Mouse (Mus musculus) small intestine, adult 2 months (tissue): ENCODE data around the gene Eddm3b.

Experiments
- CTCF ChIP-seq: fragments of 200-500 bp; IDR thresholded peaks from 2 replicates; pipeline ENCODE4 v1.5.1; 2012; ENCODE audit warnings: low read depth, mild to moderate bottlenecking, control low read depth, inconsistent platforms, low read length, moderate library complexity, mixed read lengths; ENCODE audit not compliant: insufficient replicate concordance, insufficient read length; ENCODE audit errors: extremely low read depth
- POLR2A ChIP-seq: fragments of 200-500 bp; IDR thresholded peaks from 2 replicates; pipeline ENCODE4 v1.6.1; 2012; ENCODE audit warnings: low read depth, mild to moderate bottlenecking, control low read depth, inconsistent platforms, low read length, moderate library complexity

- no peak for TF ChIP-seq CTCF
- no peak for TF ChIP-seq POLR2A
Observed at GRCm38 (mm10) chr14:51113476-51113875, 750 bp upstream of the Eddm3b start.
